Comparison of ENCODE assay signal across 8 mouse cellular contexts in genomic region chr6:87043131-87043516, GRCm38 (mm10). TPM values are rescaled to one million over a fixed set of nuclear protein-coding genes. Genes with fewer than 3 reads are reported as not detected.
A peak's percentile ranks its signal among the peaks of the same experiment; 100 is the strongest.
DNase-seq lines count a peak whose midpoint lies in the region; ATAC-seq and TF ChIP-seq lines count a peak whose summit lies in the region.

No protein-coding gene starts in this region.

- no peak for TF ChIP-seq CTCF in kidney, adult 2 months (conservative IDR thresholded peaks at IDR 0.05; ENCODE audit: insufficient read depth, insufficient read length, low read depth, low read length)

- H3K36me3 ChIP-seq in kidney, adult 2 months (ENCODE audit: control insufficient read depth, insufficient read depth, low read length): no peaks in the 10 kb centered on the region
- no peaks in the 10 kb centered on the region for H3K36me3 ChIP-seq in hindbrain, embryonic 12.5 days
- no peaks in the 10 kb centered on the region for H3K36me3 ChIP-seq in midbrain, embryonic 12.5 days

- 8% methylated on average over 9 of the region's 9 CpGs for WGBS in kidney, adult 2 months
- WGBS in hindbrain, embryonic 12.5 days: 1% methylated on average over 9 of the region's 9 CpGs
- WGBS in midbrain, embryonic 12.5 days: 2% methylated on average over 9 of the region's 9 CpGs

- no peaks in the 10 kb centered on the region for H3K9me3 ChIP-seq in hindbrain, embryonic 12.5 days (replicated peaks)
- no peaks in the 10 kb centered on the region for H3K9me3 ChIP-seq in midbrain, embryonic 12.5 days

- peak overlapping the region; percentile 91 for H3K9ac ChIP-seq in hindbrain, embryonic 12.5 days
- H3K9ac ChIP-seq in midbrain, embryonic 12.5 days (replicated peaks): peak overlapping the region; percentile 90

- TF ChIP-seq POLR2A in kidney, adult 2 months (IDR thresholded peaks at IDR 0.05; ENCODE audit: low read depth, low read length): no peak

- no peak for DNase-seq in kidney, adult 2 months
- DNase-seq in kidney, adult 18-20 months: no peak
- DNase-seq in MN1 (ENCODE audit: low spot score): peak; percentile 13
- no peak for DNase-seq in spleen, postnatal 10 days (ENCODE audit: low spot score in 2 of 2)
- no peak for DNase-seq in spleen, postnatal 36 days (ENCODE audit: low spot score in 2 of 2)
- DNase-seq in cerebellum, adult 8-10 months: no peak

- H3K4me3 ChIP-seq in kidney, adult 2 months (ENCODE audit: insufficient read depth, low read depth, low read length): peak overlapping the region; percentile 85
- H3K4me3 ChIP-seq in hindbrain, embryonic 12.5 days: peak overlapping the region; percentile 84
- peak overlapping the region; percentile 84 for H3K4me3 ChIP-seq in midbrain, embryonic 12.5 days

- ATAC-seq in hindbrain, embryonic 12.5 days (ENCODE audit: low FRiP score): peak; percentile 65
- peak; percentile 57 for ATAC-seq in midbrain, embryonic 12.5 days (ENCODE audit: low FRiP score, low read depth)

- H3K27ac ChIP-seq in kidney, adult 2 months (ENCODE audit: insufficient read depth, low read depth, low read length): no peak overlapping the region
- peak overlapping the region; percentile 98 for H3K27ac ChIP-seq in hindbrain, embryonic 12.5 days
- peak overlapping the region; percentile 95 for H3K27ac ChIP-seq in midbrain, embryonic 12.5 days (replicated peaks)

- no peaks in the 10 kb centered on the region for H3K27me3 ChIP-seq in kidney, adult 2 months (replicated peaks; ENCODE audit: control insufficient read depth, insufficient read depth, low read length)
- no peaks in the 10 kb centered on the region for H3K27me3 ChIP-seq in hindbrain, embryonic 12.5 days
- no peaks in the 10 kb centered on the region for H3K27me3 ChIP-seq in midbrain, embryonic 12.5 days

- H3K4me1 ChIP-seq in kidney, adult 2 months (ENCODE audit: control insufficient read depth, insufficient read depth, low read length): peaks cover 5% of the 10 kb centered on the region; the same call in 1 of the 2 replicates
- H3K4me1 ChIP-seq in hindbrain, embryonic 12.5 days: peaks cover 10% of the 10 kb centered on the region
- peaks cover 13% of the 10 kb centered on the region; the same call in 1 of the 2 replicates for H3K4me1 ChIP-seq in midbrain, embryonic 12.5 days

- peak overlapping the region; percentile 75 for H3K4me2 ChIP-seq in hindbrain, embryonic 12.5 days (replicated peaks)
- peak overlapping the region; percentile 79 for H3K4me2 ChIP-seq in midbrain, embryonic 12.5 days (replicated peaks)

RNA-seq across cellular contexts. Expression of gene Gfpt1, which starts 0.5 kb away (rescaled TPM):
- polyA plus RNA-seq in kidney, adult 2 months (2012; rRNA removed): 10.3 and 11.9 TPM in 2 replicates
- 25.5 and 25.7 TPM in 2 replicates for polyA plus RNA-seq in hindbrain, embryonic 12.5 days (2016; fragmentation: Nextera tagmentation; extraction: Ambion mirVana)
- polyA plus RNA-seq in midbrain, embryonic 12.5 days (2016; fragmentation: Nextera tagmentation; extraction: Ambion mirVana): 18.8 and 19.5 TPM in 2 replicates

RNA-seq across cellular contexts. Expression of gene Nfu1, which starts 34.1 kb away (rescaled TPM):
- 232 and 303 TPM in 2 replicates for polyA plus RNA-seq in kidney, adult 2 months (2012; rRNA removed)
- 91.5 and 94.0 TPM in 2 replicates for polyA plus RNA-seq in hindbrain, embryonic 12.5 days (2016; fragmentation: Nextera tagmentation; extraction: Ambion mirVana)
- 90.9 and 93.8 TPM in 2 replicates for polyA plus RNA-seq in midbrain, embryonic 12.5 days (2016; fragmentation: Nextera tagmentation; extraction: Ambion mirVana)
